Mouse (Mus musculus) midbrain, embryonic 12.5 days (tissue): Measurements from ENCODE around the gene H2-Q1. TPM values are rescaled to one million over a fixed set of nuclear protein-coding genes. Genes with fewer than 3 reads are reported as not detected.
"Not testable (repeated sequence)": the region's sequence is repeated elsewhere in the genome, so short reads cannot be mapped to it uniquely, and the experiment has no call there.

Experiments
- ATAC-seq: fragments of 200-750 bp; cut with Nextera tagmentation; 2 replicates; pipeline ENCODE4 v1.8.0; 2017; ENCODE audit warnings: low read depth, moderate TSS enrichment, moderate library complexity; ENCODE audit not compliant: low FRiP score
- H3K27ac ChIP-seq: fragments of 300-500 bp; sonication (generic); replicated peaks from 2 replicates; pipeline ENCODE4 v1.5.1; 2016; ENCODE audit warnings: mild to moderate bottlenecking
- H3K27me3 ChIP-seq: fragments of 300-500 bp; sonication (generic); 2 replicates; pipeline ENCODE4 v1.6.1; 2016; ENCODE audit warnings: mild to moderate bottlenecking
- H3K36me3 ChIP-seq: fragments of 300-500 bp; sonication (generic); 2 replicates; pipeline ENCODE4 v1.6.1; 2016
- H3K4me1 ChIP-seq: fragments of 300-500 bp; sonication (generic); 2 replicates; pipeline ENCODE4 v1.6.1; 2016
- H3K4me2 ChIP-seq: fragments of 300-500 bp; sonication (generic); replicated peaks from 2 replicates; pipeline ENCODE4 v1.6.1; 2016; ENCODE audit warnings: mild to moderate bottlenecking, moderate library complexity
- H3K4me3 ChIP-seq: fragments of 300-500 bp; sonication (generic); 2 replicates; pipeline ENCODE4 v1.5.1; 2016; ENCODE audit warnings: mild to moderate bottlenecking
- H3K9ac ChIP-seq: fragments of 300-500 bp; sonication (generic); replicated peaks from 2 replicates; pipeline ENCODE4 v1.6.1; 2016; ENCODE audit warnings: mild to moderate bottlenecking, moderate library complexity
- H3K9me3 ChIP-seq: fragments of 300-500 bp; sonication (generic); 2 replicates; pipeline ENCODE4 v1.6.1; 2016; ENCODE audit warnings: mild to moderate bottlenecking
- WGBS: fragments of 180-500 bp; shearing (Covaris S2); methylation state at CpG from one replicate; pipeline ENCODE4 v1.1.7; 2016; 5-methylcytosine and 5-hydroxymethylcytosine counted together
- polyA plus RNA-seq: library from polyadenylated mRNA; unstranded; fragments of >200 nt; fragmentation: Nextera tagmentation; extraction: Ambion mirVana; gene quantifications from 2 replicates; pipeline ENCODE4 v1.2.1, GENCODE M21; 2016

H2-Q1 gene
- polyA plus RNA-seq, 1 experiment from 2014 or later: 0.08 TPM

DNA sequence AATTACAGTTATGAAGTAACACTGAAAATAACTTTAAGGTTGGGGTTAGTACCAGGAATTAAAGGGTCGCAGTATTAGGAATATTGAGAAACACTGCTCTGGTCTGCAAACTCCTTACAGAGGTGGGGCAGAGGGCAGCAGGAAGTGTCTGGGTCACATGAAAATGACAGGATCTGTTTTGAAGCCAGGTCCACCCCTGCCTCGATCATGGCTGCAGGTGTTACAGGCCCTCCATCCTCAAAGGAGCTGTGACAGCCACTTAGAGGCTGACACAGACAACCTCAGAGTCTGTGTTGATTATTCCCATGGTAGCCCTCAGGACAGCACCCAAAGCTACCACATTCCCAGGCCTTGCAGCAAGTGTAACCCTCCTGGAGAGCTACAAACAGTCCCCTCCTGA lies 16.9 kb upstream of the H2-Q1 start:
- no peaks in the 10 kb centered on the region for H3K9me3 ChIP-seq
- WGBS: 89% methylated on average over 2 of the region's 2 CpGs

DNA sequence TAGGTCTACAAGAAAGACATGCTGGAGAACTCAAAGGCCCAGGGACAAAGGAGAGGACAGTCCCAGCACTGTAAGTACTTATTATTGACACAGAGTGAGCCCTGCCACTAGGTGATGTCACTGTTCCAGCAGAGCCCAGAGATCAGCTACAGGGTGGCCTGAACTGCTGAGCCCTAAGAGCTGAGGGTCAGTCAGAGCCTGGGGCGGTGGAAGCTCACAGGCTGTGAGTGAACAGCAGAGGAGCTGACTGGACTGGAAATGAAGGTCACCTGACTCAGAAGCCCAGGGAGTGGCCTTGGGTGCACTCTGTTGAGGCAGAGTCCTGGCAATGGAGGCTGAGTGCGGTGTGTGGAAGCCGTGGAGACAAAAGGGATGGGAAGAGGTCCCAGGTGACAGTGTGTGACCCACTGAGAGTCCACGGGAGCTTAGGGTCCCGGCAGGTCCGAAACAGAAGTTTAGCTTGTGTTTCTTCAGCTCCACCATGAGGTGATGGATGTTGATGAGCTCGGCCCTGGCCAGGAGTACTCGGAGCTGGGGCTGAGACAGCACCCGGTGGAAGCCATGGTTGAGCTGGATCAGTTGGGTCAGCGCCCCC lies 16.4 kb upstream of the H2-Q1 start:
- WGBS: 87% methylated on average over 10 of the region's 10 CpGs
- Histone ChIP-seq H3K4me3 (no peak overlapping the region), H3K4me2 (no peak overlapping the region), H3K27ac (no peak overlapping the region), H3K36me3 (no peaks in the 10 kb centered on the region), H3K9ac (no peak overlapping the region), H3K9me3 (no peaks in the 10 kb centered on the region), H3K27me3 (peaks cover 11% of the 10 kb centered on the region), H3K4me1 (no peaks in the 10 kb centered on the region)
- no peak for ATAC-seq

More for the DNA sequence above, 16.9 kb upstream of the H2-Q1 start:
- Histone ChIP-seq H3K36me3 (no peaks in the 10 kb centered on the region), H3K4me3 (no peak overlapping the region), H3K4me2 (no peak overlapping the region), H3K27ac (no peak overlapping the region), H3K9ac (no peak overlapping the region), H3K27me3 (peaks cover 6% of the 10 kb centered on the region; the same call in 1 of the 2 replicates), H3K4me1 (no peaks in the 10 kb centered on the region)
- no peak for ATAC-seq

DNA sequence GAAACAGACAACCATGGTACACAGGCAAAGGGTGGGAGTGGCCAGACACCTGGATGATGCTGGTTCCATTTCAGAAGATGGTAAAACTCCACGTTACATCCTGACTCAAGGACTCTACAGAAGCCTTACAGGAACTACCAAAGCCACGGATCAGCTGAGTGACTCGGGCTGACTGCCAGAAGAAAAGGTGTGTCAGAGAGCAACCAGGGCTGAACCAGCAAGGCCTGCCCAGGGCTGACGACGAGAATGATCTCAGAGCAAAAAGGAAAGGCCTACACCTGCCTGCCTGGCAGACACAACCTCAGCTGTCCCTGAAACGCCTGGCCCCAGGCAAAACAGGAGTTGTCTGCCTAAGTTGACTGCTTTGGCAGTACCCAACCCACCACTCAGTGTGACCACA lies 15.7 kb upstream of the H2-Q1 start:
- no peaks in the 10 kb centered on the region for H3K9me3 ChIP-seq
- no peak overlapping the region for H3K4me3 ChIP-seq
- no peak overlapping the region for H3K4me2 ChIP-seq
- H3K4me1 ChIP-seq: no peaks in the 10 kb centered on the region
- peaks cover 11% of the 10 kb centered on the region for H3K27me3 ChIP-seq
- WGBS: 77% methylated on average over 6 of the region's 6 CpGs
- H3K9ac ChIP-seq: no peak overlapping the region
- no peak for ATAC-seq
- H3K27ac ChIP-seq: no peak overlapping the region
- no peaks in the 10 kb centered on the region for H3K36me3 ChIP-seq

DNA sequence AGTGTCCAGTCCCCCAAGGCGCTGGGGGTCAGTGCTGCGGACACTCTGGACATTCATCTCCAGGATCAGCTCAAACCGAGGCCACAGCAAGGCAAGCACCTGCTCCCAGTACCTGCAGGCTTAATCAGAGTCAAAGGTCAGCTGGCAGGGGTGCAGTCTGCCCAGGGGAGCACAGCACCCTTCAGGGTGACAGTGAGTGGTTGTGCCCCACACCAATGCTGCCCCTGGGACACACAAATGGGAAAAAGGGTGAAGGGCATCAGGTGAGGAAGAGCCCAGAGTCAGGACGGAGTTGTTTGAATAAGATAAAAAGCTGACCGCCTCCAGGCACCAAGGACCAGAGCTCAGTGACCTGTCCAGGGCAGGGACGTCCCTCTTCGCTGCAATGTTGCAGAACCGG lies 15.3 kb upstream of the H2-Q1 start:
- not testable (repeated sequence) for H3K4me3 ChIP-seq, H3K27ac ChIP-seq, H3K4me1 ChIP-seq, H3K9me3 ChIP-seq, H3K9ac ChIP-seq, H3K36me3 ChIP-seq, ATAC-seq, H3K4me2 ChIP-seq
- peaks cover 11% of the 10 kb centered on the region for H3K27me3 ChIP-seq
- WGBS: 80% methylated on average over 8 of the region's 8 CpGs

DNA sequence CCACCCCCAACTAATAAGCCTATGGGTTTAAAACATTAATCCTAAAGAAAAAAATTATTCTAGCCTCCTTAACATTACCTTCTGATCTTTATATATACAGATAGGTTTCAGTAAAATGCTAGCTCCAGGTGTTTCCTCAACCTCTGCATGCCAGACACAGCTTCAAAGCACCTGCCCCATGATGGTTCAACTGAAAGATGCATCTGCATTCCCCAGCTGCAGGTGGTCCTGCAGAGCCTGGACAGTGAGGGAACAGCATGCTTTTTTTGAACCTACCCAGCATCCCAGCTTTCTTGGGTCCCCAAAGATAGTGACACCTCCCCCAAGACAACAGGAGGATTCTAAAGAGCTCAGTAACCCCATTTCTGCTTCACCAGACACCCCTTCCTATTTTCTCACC lies 1.5 kb upstream of the H2-Q1 start:
- peaks cover 9% of the 10 kb centered on the region for H3K4me1 ChIP-seq
- no peak overlapping the region for H3K27ac ChIP-seq
- no peak for ATAC-seq
- no peak overlapping the region for H3K4me3 ChIP-seq
- no peak overlapping the region for H3K4me2 ChIP-seq
- peaks cover 41% of the 10 kb centered on the region for H3K27me3 ChIP-seq
- H3K9me3 ChIP-seq: no peaks in the 10 kb centered on the region
- H3K36me3 ChIP-seq: no peaks in the 10 kb centered on the region
- no peak overlapping the region for H3K9ac ChIP-seq

DNA sequence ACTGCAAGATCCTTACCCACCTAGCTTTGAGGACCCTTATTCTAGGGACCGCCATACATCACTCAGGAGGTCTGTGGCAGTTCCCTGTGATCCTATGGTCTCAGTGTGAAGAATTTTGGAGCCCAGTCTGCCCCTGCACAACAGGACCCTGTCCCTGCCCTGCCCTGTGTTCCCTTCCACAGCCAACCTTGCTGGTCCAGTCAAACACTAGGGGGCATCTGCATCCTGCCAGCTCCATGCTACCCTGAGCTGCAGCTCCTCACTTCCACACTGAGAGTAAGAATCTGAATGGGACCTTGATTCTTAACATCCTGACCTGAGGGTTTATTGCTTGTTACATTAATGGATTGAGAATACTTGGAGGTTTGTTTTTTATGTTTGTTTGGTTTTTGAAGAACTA lies 4.9 kb downstream of the H2-Q1 start:
- not testable (repeated sequence) for H3K4me2 ChIP-seq, H3K4me3 ChIP-seq, H3K9me3 ChIP-seq, H3K36me3 ChIP-seq, H3K4me1 ChIP-seq, H3K27ac ChIP-seq, H3K9ac ChIP-seq, ATAC-seq
- 74% methylated on average over 1 of the region's 1 CpGs for WGBS
- peaks cover 24% of the 10 kb centered on the region for H3K27me3 ChIP-seq

DNA sequence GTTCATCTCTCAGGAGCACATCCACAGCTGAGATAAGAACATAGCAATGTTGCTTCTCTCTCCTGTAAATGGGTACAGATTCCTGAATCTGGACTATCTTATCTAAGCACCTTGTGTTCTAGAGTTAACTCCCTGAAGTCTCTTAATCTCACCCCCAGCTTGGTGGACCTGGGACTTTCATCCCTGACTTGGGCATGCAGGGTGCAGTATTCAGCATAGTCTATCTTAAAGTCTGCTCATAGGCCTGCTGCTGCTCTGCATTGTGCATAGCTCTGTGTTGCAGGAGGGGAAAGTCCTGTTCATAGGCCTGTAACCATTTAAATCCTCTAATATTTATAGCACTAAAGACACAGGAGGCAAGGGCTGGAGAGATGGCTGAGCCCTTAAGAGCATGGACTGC lies 5.8 kb downstream of the H2-Q1 start:
- H3K9me3 ChIP-seq, H3K4me1 ChIP-seq, H3K4me2 ChIP-seq, ATAC-seq, H3K27ac ChIP-seq, H3K4me3 ChIP-seq, H3K9ac ChIP-seq, H3K36me3 ChIP-seq: not testable (repeated sequence)
- H3K27me3 ChIP-seq: peaks cover 15% of the 10 kb centered on the region

DNA sequence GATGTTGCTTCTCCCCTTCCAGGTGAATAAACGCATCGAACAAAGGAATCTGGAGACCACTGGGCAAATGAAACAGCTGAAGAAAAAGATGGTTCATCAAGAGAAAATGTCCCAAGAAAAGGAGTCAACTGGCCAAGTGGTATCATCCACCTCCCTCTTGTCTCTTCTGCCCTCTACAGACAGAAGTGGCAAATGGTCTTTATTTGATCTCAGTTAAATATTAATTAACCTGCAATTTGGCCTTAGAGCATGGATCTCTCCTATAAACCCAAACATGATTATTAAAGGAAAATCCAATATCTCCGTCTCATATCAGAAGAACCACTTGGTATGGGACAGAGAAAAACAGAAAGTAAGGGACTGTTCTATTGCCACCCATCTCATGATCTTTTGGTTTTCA lies 9.5 kb downstream of the H2-Q1 start:
- H3K27ac ChIP-seq, H3K27me3 ChIP-seq, H3K4me3 ChIP-seq, H3K9me3 ChIP-seq, ATAC-seq, H3K4me1 ChIP-seq, H3K9ac ChIP-seq, H3K36me3 ChIP-seq, H3K4me2 ChIP-seq: not testable (repeated sequence)
- WGBS: 56% methylated on average over 3 of the region's 3 CpGs

DNA sequence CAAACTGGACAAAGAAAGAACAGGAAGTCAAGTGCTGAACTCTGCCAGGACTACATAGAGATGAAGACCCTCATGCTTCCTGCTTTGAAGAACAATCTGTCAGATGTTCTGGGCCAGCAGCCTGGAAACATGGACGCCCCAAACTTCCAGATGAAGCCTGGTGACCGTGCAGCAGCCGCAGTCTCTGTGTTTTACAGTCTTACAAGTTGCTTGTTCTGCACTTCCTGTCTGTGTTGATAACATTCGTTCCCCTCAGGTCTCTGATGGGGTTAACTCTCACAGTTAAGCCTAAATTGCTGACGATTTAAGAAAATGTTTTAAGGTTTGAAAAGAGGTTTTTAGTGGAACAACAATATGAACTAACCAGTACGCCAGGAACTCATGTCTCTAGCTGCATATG lies 11.3 kb downstream of the H2-Q1 start:
- not testable (repeated sequence) for H3K9me3 ChIP-seq, H3K27me3 ChIP-seq, H3K9ac ChIP-seq, H3K4me1 ChIP-seq, H3K4me2 ChIP-seq, H3K36me3 ChIP-seq, ATAC-seq, H3K4me3 ChIP-seq, H3K27ac ChIP-seq
- 76% methylated on average over 6 of the region's 6 CpGs for WGBS

DNA sequence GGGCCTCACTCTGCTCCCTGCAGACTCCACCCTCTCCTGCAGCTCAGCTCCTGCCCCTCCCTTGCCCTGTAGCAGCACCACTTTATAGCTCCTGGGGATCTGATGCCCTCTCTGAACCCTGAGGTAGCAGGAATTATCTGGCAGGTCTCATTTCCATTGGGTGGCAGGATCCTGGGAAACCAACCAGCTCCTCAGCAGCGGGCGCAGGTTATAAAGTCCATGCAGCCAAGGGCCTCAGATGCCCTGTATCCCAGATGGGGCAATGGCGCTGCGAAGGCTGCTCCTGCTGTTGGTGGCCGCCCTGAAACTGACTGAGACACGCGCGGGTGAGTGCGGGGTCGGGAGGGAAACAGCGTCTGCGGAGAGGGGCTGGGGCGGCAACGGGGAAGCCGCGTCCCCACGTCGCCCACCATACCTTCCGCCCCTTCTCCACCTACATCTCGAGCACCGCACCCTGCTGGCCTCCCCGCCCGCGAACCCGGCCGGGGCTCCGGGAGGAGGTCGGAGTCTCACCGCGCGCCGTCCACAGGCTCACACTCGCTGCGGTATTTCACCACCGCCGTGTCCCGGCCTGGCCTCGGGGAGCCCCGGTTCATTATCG lies 22.0 kb downstream of the H2-Q1 start, which contains the start of gene H2-Q2:
Gene H2-Q2 (plus strand): TSS at position 172 of the 601 bp plus-strand sequence.
- Histone ChIP-seq H3K9ac (peak within 1 kb of the TSS; percentile 46), H3K4me3 (peak within 1 kb of the TSS; percentile 48), H3K4me2 (peak within 1 kb of the TSS; percentile 82), H3K27ac (no peak within 1 kb of the TSS), H3K27me3 (peaks cover 52% of the 10 kb centered on the region), H3K36me3 (no peaks in the 10 kb centered on the region), H3K9me3 (no peaks in the 10 kb centered on the region), H3K4me1 (peaks cover 12% of the 10 kb centered on the region)
- no peak for ATAC-seq
- whole genome bisulfite sequencing: under 1% methylated on average over 38 of the region's 40 CpGs

DNA sequence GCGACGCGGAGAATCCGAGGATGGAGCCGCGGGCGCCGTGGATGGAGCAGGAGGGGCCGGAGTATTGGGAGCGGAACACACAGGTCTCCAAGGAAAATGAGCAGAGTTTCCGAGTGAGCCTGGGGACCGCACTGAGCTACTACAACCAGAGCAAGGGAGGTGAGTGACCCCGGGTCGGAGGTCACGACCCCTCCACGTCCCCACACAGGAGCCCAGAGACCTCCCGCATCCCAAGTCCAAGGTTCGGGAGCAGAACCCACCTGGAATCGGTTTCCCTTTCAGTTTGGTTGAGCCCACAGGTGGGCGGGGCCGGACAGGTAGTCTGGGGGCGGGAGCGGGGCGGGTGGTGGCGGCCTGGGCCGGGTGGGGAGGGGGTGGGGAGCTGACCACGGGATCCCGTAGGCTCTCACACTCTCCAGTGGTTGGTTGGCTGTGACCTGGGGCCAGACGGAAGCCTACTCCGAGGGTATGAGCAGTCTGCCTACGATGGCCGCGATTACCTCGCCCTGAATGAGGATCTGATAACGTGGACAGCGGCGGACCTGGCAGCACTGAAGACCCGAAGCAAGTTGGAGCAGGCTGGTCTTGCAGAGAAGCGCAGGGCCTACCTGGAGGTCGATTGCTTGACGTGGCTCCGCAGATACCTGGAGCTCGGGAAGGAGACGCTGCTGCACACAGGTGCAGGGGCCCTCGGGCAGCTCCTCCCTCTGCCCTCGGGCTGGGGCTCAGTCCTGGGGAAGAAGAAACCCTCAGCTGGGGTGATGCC lies 22.7 kb downstream of the H2-Q1 start:
- Histone ChIP-seq H3K4me1 (peaks cover 12% of the 10 kb centered on the region), H3K27me3 (peaks cover 52% of the 10 kb centered on the region), H3K27ac (no peak overlapping the region), H3K4me3 (peak overlapping the region; percentile 48), H3K4me2 (peak overlapping the region; percentile 82), H3K36me3 (no peaks in the 10 kb centered on the region), H3K9me3 (no peaks in the 10 kb centered on the region), H3K9ac (peak overlapping the region; percentile 46)
- ATAC-seq: no peak
- WGBS: 3% methylated on average over 46 of the region's 46 CpGs

DNA sequence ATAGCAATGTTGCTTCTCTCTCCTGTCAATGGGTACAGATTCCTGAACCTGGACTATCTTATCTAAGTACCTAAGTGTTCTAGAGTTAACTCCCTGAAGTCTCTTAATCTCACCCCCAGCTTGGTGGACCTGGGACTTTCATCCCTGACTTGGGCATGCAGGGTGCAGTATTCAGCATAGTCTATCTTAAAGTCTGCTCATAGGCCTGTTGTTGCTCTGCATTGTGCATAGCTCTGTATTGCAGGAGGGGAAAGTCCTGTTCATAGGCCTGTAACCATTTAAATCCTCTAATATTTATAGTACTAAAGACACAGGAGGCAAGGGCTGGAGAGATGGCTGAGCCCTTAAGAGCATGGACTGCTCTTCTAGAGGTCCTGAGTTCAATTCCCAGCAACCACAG lies 27.5 kb downstream of the H2-Q1 start:
- not testable (repeated sequence) for H3K36me3 ChIP-seq, H3K4me2 ChIP-seq, H3K4me3 ChIP-seq, H3K9me3 ChIP-seq, H3K4me1 ChIP-seq, H3K27ac ChIP-seq, ATAC-seq, H3K9ac ChIP-seq
- peaks cover 29% of the 10 kb centered on the region for H3K27me3 ChIP-seq
